Mouse (Mus musculus) CD4-positive, CD25-positive, alpha-beta regulatory T cell, adult 4 months (primary cell): Measurements from ENCODE around the gene Gm7971. TPM values are rescaled to one million over a fixed set of nuclear protein-coding genes. Genes with fewer than 3 reads are reported as not detected.
"Not testable (repeated sequence)": the region's sequence is repeated elsewhere in the genome, so short reads cannot be mapped to it uniquely, and the experiment has no call there.

Experiments
- ATAC-seq: one replicate; pipeline ENCODE4 v1.8.0; 2017
- polyA plus RNA-seq, 2 experiments: library from polyadenylated mRNA; unstranded; fragments of 100-300 nt; shearing (Covaris generic); gene quantifications; one replicate each; pipeline ENCODE4 v1.2.1; 2017

Gm7971 gene
- not detected for polyA plus RNA-seq

DNA sequence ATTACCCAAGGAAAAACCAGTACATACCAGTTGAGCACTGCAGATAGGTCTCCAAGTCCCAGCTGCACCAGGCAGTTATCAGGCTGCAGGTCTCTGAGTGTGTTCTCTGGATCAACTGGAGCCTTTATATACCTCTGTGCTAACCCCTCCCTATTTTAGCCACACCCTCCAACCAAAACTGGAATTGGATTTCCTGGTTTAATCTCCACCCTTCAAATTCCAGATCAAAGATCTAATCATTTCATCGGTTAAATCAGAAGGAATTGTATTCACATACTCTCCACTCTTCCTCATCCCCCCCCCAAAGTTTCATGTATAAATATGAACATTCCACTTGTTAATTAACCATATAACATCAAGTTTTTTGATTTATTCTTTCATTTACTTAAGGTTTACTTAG is at the start of gene Gm7971:
Gene Gm7971, minus strand, starts transcription at position 101 of the 400 bp plus-strand sequence.
- ATAC-seq = not testable (repeated sequence)

Other genes with a start within 250 kb of the Gm7971 start
- gene D5Ertd577e, start 138.1 kb downstream of the Gm7971 start, polyA plus RNA-seq = not detected
- gene Gm3286, start 84.1 kb downstream of the Gm7971 start, polyA plus RNA-seq = under 1 TPM in 1 of 2 experiments, not detected in 1; 0.17 TPM
- not detected for gene Gm7978, start 141.3 kb upstream of the Gm7971 start, polyA plus RNA-seq
- gene Gm7982, start 147.1 kb upstream of the Gm7971 start, polyA plus RNA-seq = not detected
- gene E330014E10Rik, start 181.1 kb upstream of the Gm7971 start, polyA plus RNA-seq = not detected